Mouse (Mus musculus): ENCODE data around the gene Zfp493. TPM values are rescaled to one million over a fixed set of nuclear protein-coding genes. Genes with fewer than 3 reads are reported as not detected.

Gene Zfp493
- polyA plus RNA-seq (2017; shearing (Covaris generic)): 0.60 TPM

DNA sequence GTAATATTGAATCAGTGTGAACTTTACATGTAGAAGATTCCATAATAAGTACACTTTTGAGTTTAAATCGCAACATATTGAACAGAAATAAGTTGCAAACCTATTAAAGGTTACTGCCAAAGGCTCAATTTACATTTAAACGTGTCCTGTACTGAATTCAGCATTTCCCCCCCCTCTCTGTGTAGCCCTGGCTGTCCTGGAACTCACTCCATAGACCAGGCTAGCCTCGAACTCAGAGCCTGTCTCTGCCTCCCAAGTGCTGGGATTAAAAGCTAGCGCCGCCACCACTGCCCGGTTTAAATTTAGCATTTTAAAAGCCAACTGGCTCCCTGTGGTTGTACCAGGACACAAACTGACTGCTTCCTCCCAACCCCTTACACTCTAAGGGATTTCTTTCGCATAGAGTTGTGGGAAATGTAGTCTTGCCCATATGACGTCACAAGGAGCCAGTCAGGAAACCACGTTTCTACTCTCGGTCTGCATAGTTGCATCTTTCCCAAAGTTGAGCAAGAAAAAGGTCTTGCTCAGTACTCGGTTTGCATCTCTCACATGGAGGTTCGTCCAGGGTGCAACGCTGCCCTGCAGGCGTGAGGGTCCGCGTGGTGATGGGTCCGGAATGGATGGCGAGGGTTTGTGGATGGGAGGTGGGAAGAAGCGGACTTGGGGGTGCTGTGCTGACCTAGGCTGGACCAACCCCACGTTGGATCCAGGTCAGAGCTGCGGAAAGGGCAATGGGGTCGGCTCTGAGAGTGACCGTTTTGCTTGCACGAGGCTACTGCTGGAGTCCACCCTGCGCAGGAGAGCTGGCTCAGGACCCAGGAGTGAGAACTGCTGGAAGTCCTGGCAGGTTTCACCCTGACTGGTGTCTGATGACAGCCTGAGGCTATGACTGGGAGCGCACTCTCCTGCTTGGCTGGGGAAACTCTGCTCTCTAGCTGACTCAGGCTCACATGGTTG is at the start of gene Zfp493:
Zfp493 (plus strand) TSS at position 429 of the 957 bp plus-strand sequence.

GRCm38 (mm10) chr13:67754333-67755306 is 24.9 kb upstream of the Zfp493 start, which contains the start of gene Zfp85:
Gene Zfp85 (minus strand): TSS chr13:67755228.

GRCm38 (mm10) chr13:67813710-67814660 is 34.5 kb downstream of the Zfp493 start, which contains the start of gene Zfp273:
Gene Zfp273 (plus strand): TSS chr13:67813740.

DNA sequence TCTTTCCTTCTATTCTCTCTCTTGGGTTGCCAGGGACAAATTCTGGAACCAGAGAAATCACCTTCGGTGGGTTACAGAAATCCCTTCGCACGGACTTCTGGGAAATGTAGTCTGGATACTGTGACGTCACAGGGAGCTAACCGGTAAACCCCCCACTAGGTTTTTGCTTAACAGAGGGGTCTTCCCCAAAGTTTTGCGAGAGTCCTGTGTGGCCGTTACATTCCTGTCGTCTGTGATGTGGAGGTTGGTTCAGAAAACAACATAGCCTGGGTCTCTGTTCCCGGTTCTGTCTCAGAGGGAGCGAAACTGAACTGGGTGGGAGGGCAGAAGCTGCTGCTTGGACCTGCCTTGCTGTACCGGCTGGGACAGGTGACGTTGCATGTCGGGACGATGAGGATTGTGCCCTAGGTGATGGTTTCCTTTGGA is 51.4 kb downstream of the Zfp493 start, which contains the start of gene Gm10037:
Gm10037 (plus strand) TSS at position 196 of the 426 bp plus-strand sequence.

Other genes starting within 250 kb of the Zfp493 start
- gene Zfp748, start 225.9 kb upstream of the Zfp493 start, polyA plus RNA-seq (2017; shearing (Covaris generic)): 16.7 TPM
- gene Zfp729b, start 170.0 kb upstream of the Zfp493 start, polyA plus RNA-seq (2017; shearing (Covaris generic)): 5.0 TPM
- gene Gm49345, start 141.9 kb upstream of the Zfp493 start, polyA plus RNA-seq (2017; shearing (Covaris generic)): 4.9 TPM
- 4.1 TPM for gene Zfp729a, start 141.9 kb upstream of the Zfp493 start, polyA plus RNA-seq (2017; shearing (Covaris generic))
- 11.4 TPM for gene Zfp738, start 92.6 kb upstream of the Zfp493 start, polyA plus RNA-seq (2017; shearing (Covaris generic))
- 4.2 TPM for gene Zfp65, start 50.5 kb upstream of the Zfp493 start, polyA plus RNA-seq (2017; shearing (Covaris generic))
- 3.5 TPM for gene Zfp85, start 24.5 kb upstream of the Zfp493 start, polyA plus RNA-seq (2017; shearing (Covaris generic))
- 2.6 TPM for gene Zfp273, start 34.0 kb downstream of the Zfp493 start, polyA plus RNA-seq (2017; shearing (Covaris generic))
- gene Gm10037, start 51.4 kb downstream of the Zfp493 start, polyA plus RNA-seq (2017; shearing (Covaris generic)): not detected
- not detected for gene BC048507, start 83.6 kb downstream of the Zfp493 start, polyA plus RNA-seq (2017; shearing (Covaris generic))